Mouse (Mus musculus): Measurements from ENCODE around the gene Gm28374. TPM values are rescaled to one million over a fixed set of nuclear protein-coding genes. Genes with fewer than 3 reads are reported as not detected.
A peak's percentile ranks its signal among the peaks of the same experiment; 100 is the strongest.

Gene Gm28374
- polyA plus RNA-seq, 1 experiment: 0.44 TPM

DNA sequence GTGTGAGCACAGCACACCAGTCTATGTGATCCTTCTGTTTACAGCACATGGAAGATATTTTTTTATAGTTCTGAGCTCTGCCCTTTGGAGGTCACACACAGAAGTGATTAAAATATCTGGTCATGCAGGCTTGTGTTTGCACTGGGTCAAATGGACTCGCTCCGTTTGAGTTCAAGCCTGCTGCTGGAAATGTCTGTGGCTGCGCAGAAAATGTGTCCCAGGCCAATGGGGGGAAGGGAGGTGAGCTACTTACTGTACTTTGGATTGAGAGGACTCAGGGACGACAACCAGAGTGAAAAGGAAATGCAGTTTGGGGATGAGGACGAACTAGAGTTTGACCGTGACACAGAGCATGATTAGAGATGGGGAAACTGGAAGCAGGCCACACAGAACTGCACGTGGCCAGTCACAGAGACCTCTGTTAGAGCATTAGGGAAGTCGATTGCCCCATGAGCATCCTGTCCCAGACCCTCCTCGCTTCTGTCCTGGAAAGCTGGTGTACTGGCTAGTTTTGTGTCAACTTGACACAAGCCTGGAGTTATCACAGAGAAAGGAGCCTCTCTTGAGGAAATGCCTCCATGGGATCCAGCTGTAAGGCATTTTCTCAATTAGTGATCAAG is 46.0 kb downstream of the Gm28374 start:
- no peaks in the 10 kb centered on the region for H3K79me3 ChIP-seq (ENCODE audit: low read depth)
- H3K79me2 ChIP-seq (ENCODE audit: control insufficient read depth, insufficient read depth): no peaks in the 10 kb centered on the region
- no peak for TF ChIP-seq MAX (IDR thresholded peaks at IDR 0.05)
- TF ChIP-seq CEBPB (IDR thresholded peaks at IDR 0.05; ENCODE audit: low read depth): no peak
- TF ChIP-seq USF1 (IDR thresholded peaks at IDR 0.05; ENCODE audit: low read depth): no peak
- no peak for TF ChIP-seq CTCF (IDR thresholded peaks at IDR 0.05; ENCODE audit: control insufficient read depth, insufficient read depth, insufficient read length)
- H3K4me3 ChIP-seq (ENCODE audit: insufficient read depth, poor library complexity, severe bottlenecking): no peak overlapping the region
- H3K27me3 ChIP-seq (ENCODE audit: control insufficient read depth, insufficient read depth, insufficient read length): peaks cover 3% of the 10 kb centered on the region
- H3ac ChIP-seq (ENCODE audit: control insufficient read depth, insufficient read length, low read depth): no peak overlapping the region
- H3K36me3 ChIP-seq (ENCODE audit: control insufficient read depth, insufficient read depth): no peaks in the 10 kb centered on the region

DNA sequence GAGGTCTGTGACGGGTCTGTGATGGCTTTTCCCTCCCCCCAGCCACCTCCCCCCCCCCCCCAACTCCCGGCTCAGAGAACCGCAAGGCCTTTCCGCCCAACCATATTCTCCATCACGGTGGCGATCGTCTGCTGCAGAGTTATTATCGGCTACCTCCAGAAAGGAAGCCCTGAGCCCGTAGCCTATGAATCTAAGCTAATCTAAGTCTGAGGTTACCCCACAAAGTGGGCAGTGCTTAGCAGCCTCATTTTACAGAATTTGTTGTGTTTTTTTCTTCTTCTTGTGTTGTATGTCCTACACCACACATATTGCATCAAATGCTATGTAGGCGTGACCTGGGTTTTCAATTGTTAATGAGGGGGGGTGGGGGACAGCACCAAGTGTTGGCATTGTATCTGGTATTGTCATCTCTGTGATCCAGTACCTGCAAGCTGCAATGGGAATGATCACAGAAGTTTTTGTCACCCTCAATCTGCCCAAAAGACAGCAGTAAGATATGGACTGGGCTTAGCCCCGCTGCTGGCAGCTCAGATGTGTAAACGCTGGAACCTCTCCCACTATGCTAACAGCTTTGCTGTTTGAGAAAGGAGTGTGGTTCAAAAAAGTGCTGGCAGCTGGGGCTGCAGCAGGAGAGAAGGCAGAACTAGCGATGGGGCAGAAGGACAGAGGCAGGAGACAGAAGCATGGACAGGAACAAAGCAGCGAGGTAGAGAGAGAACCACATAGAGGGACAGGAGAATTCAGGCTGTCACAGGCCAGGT is 51.4 kb downstream of the Gm28374 start:
- no peak for TF ChIP-seq CTCF (IDR thresholded peaks at IDR 0.05; ENCODE audit: control insufficient read depth, insufficient read depth, insufficient read length)
- no peak for TF ChIP-seq USF1 (IDR thresholded peaks at IDR 0.05; ENCODE audit: low read depth)
- no peak for TF ChIP-seq MYOD1 (IDR thresholded peaks at IDR 0.05; ENCODE audit: control insufficient read depth, insufficient read length, low read depth)
- no peak for TF ChIP-seq MYOG (IDR thresholded peaks at IDR 0.05; ENCODE audit: control insufficient read depth, extremely low read depth, insufficient read length)
- no peak for TF ChIP-seq FOSL1 (IDR thresholded peaks at IDR 0.05; ENCODE audit: insufficient read depth, low read length, poor library complexity, severe bottlenecking)
- TF ChIP-seq CEBPB (IDR thresholded peaks at IDR 0.05; ENCODE audit: low read depth): no peak
- no peak for TF ChIP-seq MAX (IDR thresholded peaks at IDR 0.05)
- Histone ChIP-seq H3K79me3 (ENCODE audit: low read depth) (no peaks in the 10 kb centered on the region), H3K79me2 (ENCODE audit: control insufficient read depth, insufficient read depth) (no peaks in the 10 kb centered on the region), H3K27me3 (ENCODE audit: control insufficient read depth, insufficient read depth, insufficient read length) (peaks cover 7% of the 10 kb centered on the region), H3K4me3 (ENCODE audit: insufficient read depth, poor library complexity, severe bottlenecking) (no peak overlapping the region), H3K36me3 (ENCODE audit: control insufficient read depth, insufficient read depth) (no peaks in the 10 kb centered on the region), H3ac (ENCODE audit: control insufficient read depth, insufficient read length, low read depth) (no peak overlapping the region)

DNA sequence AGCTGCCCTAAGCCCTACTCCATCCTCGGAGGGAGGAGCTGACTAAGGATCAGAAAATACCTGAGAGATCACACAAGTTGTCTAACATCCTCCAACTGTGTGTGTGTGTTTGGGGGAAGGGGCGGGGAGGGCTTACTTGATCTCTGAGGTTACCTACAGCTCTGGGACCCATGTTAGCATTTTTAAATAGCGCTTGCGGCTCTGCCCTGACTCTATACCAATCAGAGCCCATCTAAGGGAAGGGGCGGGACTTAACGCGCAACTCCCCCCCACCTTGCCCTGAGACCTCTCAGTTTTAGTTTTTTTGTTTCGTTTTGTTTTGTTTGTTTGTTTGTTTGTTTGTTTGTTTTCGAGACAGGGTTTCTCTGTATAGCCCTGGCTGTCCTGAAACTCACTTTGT is 52.6 kb downstream of the Gm28374 start:
- H3K4me3 ChIP-seq (ENCODE audit: insufficient read depth, poor library complexity, severe bottlenecking): no peak overlapping the region
- H3K79me2 ChIP-seq (ENCODE audit: control insufficient read depth, insufficient read depth): no peaks in the 10 kb centered on the region
- H3K36me3 ChIP-seq (ENCODE audit: control insufficient read depth, insufficient read depth): no peaks in the 10 kb centered on the region
- H3K27me3 ChIP-seq (ENCODE audit: control insufficient read depth, insufficient read depth, insufficient read length): peaks cover 14% of the 10 kb centered on the region
- H3K79me3 ChIP-seq (ENCODE audit: low read depth): no peaks in the 10 kb centered on the region
- TF ChIP-seq MAX (IDR thresholded peaks at IDR 0.05): no peak
- no peak for TF ChIP-seq MYOD1 (IDR thresholded peaks at IDR 0.05; ENCODE audit: control insufficient read depth, insufficient read length, low read depth)
- TF ChIP-seq CTCF (IDR thresholded peaks at IDR 0.05; ENCODE audit: control insufficient read depth, insufficient read depth, insufficient read length): no peak
- no peak for TF ChIP-seq MYOG (IDR thresholded peaks at IDR 0.05; ENCODE audit: control insufficient read depth, extremely low read depth, insufficient read length)
- TF ChIP-seq FOSL1 (IDR thresholded peaks at IDR 0.05; ENCODE audit: insufficient read depth, low read length, poor library complexity, severe bottlenecking): no peak
- no peak for TF ChIP-seq CEBPB (IDR thresholded peaks at IDR 0.05; ENCODE audit: low read depth)
- TF ChIP-seq USF1 (IDR thresholded peaks at IDR 0.05; ENCODE audit: low read depth): no peak
- H3ac ChIP-seq (ENCODE audit: control insufficient read depth, insufficient read length, low read depth): no peak overlapping the region

DNA sequence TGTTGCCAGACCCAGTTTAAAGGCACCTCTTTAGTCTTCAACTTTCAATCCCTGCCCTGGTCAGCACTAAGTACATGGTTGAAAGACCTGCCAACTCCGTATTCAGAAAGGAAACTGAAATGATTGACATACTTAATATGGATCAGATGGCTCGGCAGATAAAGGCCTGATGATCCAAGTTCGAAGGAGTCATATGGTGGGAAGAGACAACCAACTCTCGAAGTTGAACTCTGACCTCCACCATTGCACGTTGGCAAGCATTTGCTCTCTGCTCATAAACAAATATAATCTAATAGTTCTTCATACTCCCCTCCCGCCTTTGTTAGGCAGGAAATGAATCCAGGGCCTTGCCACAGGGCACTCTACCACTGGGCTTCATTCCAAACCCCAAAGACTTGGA is 53.1 kb downstream of the Gm28374 start:
- no peak for TF ChIP-seq MYOD1 (IDR thresholded peaks at IDR 0.05; ENCODE audit: control insufficient read depth, insufficient read length, low read depth)
- TF ChIP-seq CEBPB (IDR thresholded peaks at IDR 0.05; ENCODE audit: low read depth): no peak
- no peak for TF ChIP-seq MYOG (IDR thresholded peaks at IDR 0.05; ENCODE audit: control insufficient read depth, extremely low read depth, insufficient read length)
- TF ChIP-seq FOSL1 (IDR thresholded peaks at IDR 0.05; ENCODE audit: insufficient read depth, low read length, poor library complexity, severe bottlenecking): no peak
- no peak for TF ChIP-seq CTCF (IDR thresholded peaks at IDR 0.05; ENCODE audit: control insufficient read depth, insufficient read depth, insufficient read length)
- TF ChIP-seq MAX (IDR thresholded peaks at IDR 0.05): no peak
- TF ChIP-seq USF1 (IDR thresholded peaks at IDR 0.05; ENCODE audit: low read depth): no peak
- Histone ChIP-seq H3K79me3 (ENCODE audit: low read depth) (no peaks in the 10 kb centered on the region), H3K79me2 (ENCODE audit: control insufficient read depth, insufficient read depth) (no peaks in the 10 kb centered on the region), H3K36me3 (ENCODE audit: control insufficient read depth, insufficient read depth) (no peaks in the 10 kb centered on the region), H3K4me3 (ENCODE audit: insufficient read depth, poor library complexity, severe bottlenecking) (no peak overlapping the region), H3ac (ENCODE audit: control insufficient read depth, insufficient read length, low read depth) (no peak overlapping the region), H3K27me3 (ENCODE audit: control insufficient read depth, insufficient read depth, insufficient read length) (peaks cover 16% of the 10 kb centered on the region)

Small RNA genes lying within 50 kb of the gene (microRNA-seq; reads per million reads assigned to microRNA genes)
- 1.00 reads per million, percentile 22 among the genes with 10 or more reads in this experiment for gene Mir6988 (ENCODE audit: borderline microRNAs expressed)

Other genes starting within 250 kb of the Gm28374 start
- 44.1 TPM for gene Frmd8, start 207.0 kb downstream of the Gm28374 start, polyA plus RNA-seq (2012; fragmentation: generic; extraction: Trizol)
- gene Slc25a45, start 204.4 kb downstream of the Gm28374 start, polyA plus RNA-seq (2012; fragmentation: generic; extraction: Trizol): 5.5 TPM
- 1.0 TPM for gene Tigd3, start 188.1 kb downstream of the Gm28374 start, polyA plus RNA-seq (2012; fragmentation: generic; extraction: Trizol)
- 69.3 TPM for gene Dpf2, start 169.2 kb downstream of the Gm28374 start, polyA plus RNA-seq (2012; fragmentation: generic; extraction: Trizol)
- 3.6 TPM for gene Cdc42ep2, start 157.4 kb downstream of the Gm28374 start, polyA plus RNA-seq (2012; fragmentation: generic; extraction: Trizol)
- 45.1 TPM for gene Pola2, start 118.1 kb downstream of the Gm28374 start, polyA plus RNA-seq (2012; fragmentation: generic; extraction: Trizol)
- gene Slc22a20, start 96.1 kb downstream of the Gm28374 start, polyA plus RNA-seq (2012; fragmentation: generic; extraction: Trizol): not detected
- 36.9 TPM for gene Capn1, start 66.4 kb downstream of the Gm28374 start, polyA plus RNA-seq (2012; fragmentation: generic; extraction: Trizol)
- gene Syvn1, start 35.7 kb downstream of the Gm28374 start, polyA plus RNA-seq (2012; fragmentation: generic; extraction: Trizol): 18.7 TPM
- gene Mrpl49, start 24.5 kb downstream of the Gm28374 start, polyA plus RNA-seq (2012; fragmentation: generic; extraction: Trizol): 60.0 TPM
- 2,541 TPM for gene Fau, start 24.4 kb downstream of the Gm28374 start, polyA plus RNA-seq (2012; fragmentation: generic; extraction: Trizol)
- gene Znhit2, start 21.1 kb downstream of the Gm28374 start, polyA plus RNA-seq (2012; fragmentation: generic; extraction: Trizol): 49.8 TPM
- gene Tm7sf2, start 13.9 kb downstream of the Gm28374 start, polyA plus RNA-seq (2012; fragmentation: generic; extraction: Trizol): 14.7 TPM
- 55.2 TPM for gene Vps51, start 5.0 kb downstream of the Gm28374 start, polyA plus RNA-seq (2012; fragmentation: generic; extraction: Trizol)
- gene Tmem262, start 2.2 kb downstream of the Gm28374 start, polyA plus RNA-seq (2012; fragmentation: generic; extraction: Trizol): not detected
- 59.7 TPM for gene Zfpl1, start 2.7 kb upstream of the Gm28374 start, polyA plus RNA-seq (2012; fragmentation: generic; extraction: Trizol)
- 33.0 TPM for gene Cdca5, start 2.7 kb upstream of the Gm28374 start, polyA plus RNA-seq (2012; fragmentation: generic; extraction: Trizol)
- gene AC131692.1, start 12.2 kb upstream of the Gm28374 start, polyA plus RNA-seq (2012; fragmentation: generic; extraction: Trizol): 0.36 TPM
- 0.16 TPM for gene Naaladl1, start 23.5 kb upstream of the Gm28374 start, polyA plus RNA-seq (2012; fragmentation: generic; extraction: Trizol)
- 44.7 TPM for gene Sac3d1, start 36.4 kb upstream of the Gm28374 start, polyA plus RNA-seq (2012; fragmentation: generic; extraction: Trizol)
- 22.7 TPM for gene Snx15, start 46.0 kb upstream of the Gm28374 start, polyA plus RNA-seq (2012; fragmentation: generic; extraction: Trizol)
- gene Batf2, start 58.7 kb upstream of the Gm28374 start, polyA plus RNA-seq (2012; fragmentation: generic; extraction: Trizol): 0.04 TPM
- 78.3 TPM for gene Arl2, start 59.3 kb upstream of the Gm28374 start, polyA plus RNA-seq (2012; fragmentation: generic; extraction: Trizol)
- not detected for gene Majin, start 102.1 kb upstream of the Gm28374 start, polyA plus RNA-seq (2012; fragmentation: generic; extraction: Trizol)
- gene Gpha2, start 144.1 kb upstream of the Gm28374 start, polyA plus RNA-seq (2012; fragmentation: generic; extraction: Trizol): 0.13 TPM
- 25.3 TPM for gene Ppp2r5b, start 153.6 kb upstream of the Gm28374 start, polyA plus RNA-seq (2012; fragmentation: generic; extraction: Trizol)
- gene Atg2a, start 159.4 kb upstream of the Gm28374 start, polyA plus RNA-seq (2012; fragmentation: generic; extraction: Trizol): 10.3 TPM
- 219 TPM for gene Ehd1, start 194.5 kb upstream of the Gm28374 start, polyA plus RNA-seq (2012; fragmentation: generic; extraction: Trizol)
- gene Cdc42bpg, start 224.2 kb upstream of the Gm28374 start, polyA plus RNA-seq (2012; fragmentation: generic; extraction: Trizol): 7.2 TPM

Data from C2C12 (cell line).